Mouse (Mus musculus): Measurements from ENCODE around the gene Cand2. TPM values are rescaled to one million over a fixed set of nuclear protein-coding genes. Genes with fewer than 3 reads are reported as not detected.
"Not testable (repeated sequence)": the region's sequence is repeated elsewhere in the genome, so short reads cannot be mapped to it uniquely, and the experiment has no call there.

Cand2 gene
- total RNA-seq, 2 experiments from 2014 or later, result 73.0 to 87.4 TPM

- intact Hi-C loops (cut with DNase I), result no loop called here
- no peak for DNase-seq
Observed at GRCm38 (mm10) chr6:115818129-115818528, 43.8 kb downstream of the Cand2 start.

DNA sequence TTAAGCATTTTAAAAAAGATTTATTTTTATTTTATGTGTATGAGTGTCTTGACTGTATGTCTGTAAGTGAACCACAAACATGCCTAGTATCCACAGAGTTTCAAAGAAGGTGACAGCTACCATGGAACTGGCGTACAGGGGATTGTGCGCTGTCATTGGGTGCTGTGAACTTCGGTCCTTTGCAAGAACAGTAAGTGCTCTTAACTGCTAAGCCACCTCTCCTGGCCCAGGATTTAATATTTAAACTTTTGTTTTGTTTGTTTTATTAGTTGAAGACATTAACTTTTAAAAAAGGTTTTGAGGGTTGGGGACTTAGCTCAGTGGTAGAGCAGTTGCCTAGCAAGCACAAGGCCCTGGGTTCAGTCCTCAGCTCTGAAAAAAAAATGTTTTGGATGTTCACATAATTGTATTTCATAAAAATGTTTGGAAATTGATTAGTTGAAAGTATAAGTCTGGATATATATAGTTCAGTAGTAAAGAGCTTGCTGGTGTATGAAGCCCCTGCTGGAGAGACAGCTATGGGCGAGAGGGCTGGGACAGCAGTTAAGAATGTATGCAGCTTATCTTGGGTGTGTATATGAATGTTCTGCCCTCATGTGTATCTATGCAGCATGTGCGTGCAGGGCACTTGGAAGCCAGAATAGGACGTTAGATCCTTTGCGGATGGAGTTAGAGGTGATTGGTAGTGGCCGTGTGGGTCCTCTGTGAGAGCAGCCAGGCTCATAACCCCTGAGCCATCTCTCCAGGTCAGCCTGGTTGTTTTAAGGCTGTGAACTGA is 47.1 kb downstream of the Cand2 start:
- DNase-seq, result no peak

GRCm38 (mm10) chr6:115823850-115824464 is 49.6 kb downstream of the Cand2 start:
- DNase-seq, result peak; percentile 63 to 71

More for the DNA sequence above, 47.1 kb downstream of the Cand2 start:
- intact Hi-C loops (cut with DNase I), result no loop called here

DNA sequence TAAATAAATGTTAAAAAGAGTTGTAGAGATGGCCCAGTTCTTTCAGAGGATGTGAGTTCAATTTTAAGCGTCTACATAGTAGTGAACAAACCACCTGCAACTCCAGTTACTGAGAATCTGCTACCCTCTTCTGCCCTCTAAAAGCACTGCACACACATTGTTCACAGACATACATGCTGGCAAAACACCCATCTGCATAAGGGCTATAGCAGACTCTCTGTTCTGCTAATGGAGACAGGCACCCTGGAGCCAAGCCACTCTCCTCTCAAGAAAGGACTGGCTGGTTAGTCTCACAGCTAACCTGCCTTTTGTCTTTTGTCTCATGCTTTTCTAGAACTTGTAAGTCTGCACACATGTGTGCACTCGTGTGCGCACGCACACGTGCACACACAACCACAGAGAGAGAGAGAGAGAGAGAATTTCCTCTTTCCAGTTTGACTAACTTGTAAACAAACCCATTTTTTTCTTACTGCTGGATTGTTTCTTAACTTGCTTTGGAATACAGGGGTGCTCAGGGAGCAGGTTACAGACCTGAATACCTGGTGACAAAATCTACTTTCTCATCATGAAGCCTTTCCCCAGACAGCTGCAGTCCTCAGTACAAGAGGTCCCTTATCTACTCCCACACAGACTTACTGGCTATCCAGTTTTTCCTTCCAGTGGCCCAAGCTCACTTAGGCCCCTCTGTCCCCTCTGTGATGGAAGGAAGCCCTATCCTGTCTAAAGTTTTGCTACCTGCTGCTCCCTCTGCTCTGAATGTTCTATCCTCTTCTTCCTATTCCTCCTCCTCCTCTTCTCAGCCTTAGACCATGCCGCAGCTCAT is 56.7 kb downstream of the Cand2 start:
- intact Hi-C loops (cut with DNase I), result no loop called here

More at GRCm38 (mm10) chr6:115823850-115824464, 49.6 kb downstream of the Cand2 start:
- intact Hi-C loops (cut with DNase I), result not testable (repeated sequence)

DNA sequence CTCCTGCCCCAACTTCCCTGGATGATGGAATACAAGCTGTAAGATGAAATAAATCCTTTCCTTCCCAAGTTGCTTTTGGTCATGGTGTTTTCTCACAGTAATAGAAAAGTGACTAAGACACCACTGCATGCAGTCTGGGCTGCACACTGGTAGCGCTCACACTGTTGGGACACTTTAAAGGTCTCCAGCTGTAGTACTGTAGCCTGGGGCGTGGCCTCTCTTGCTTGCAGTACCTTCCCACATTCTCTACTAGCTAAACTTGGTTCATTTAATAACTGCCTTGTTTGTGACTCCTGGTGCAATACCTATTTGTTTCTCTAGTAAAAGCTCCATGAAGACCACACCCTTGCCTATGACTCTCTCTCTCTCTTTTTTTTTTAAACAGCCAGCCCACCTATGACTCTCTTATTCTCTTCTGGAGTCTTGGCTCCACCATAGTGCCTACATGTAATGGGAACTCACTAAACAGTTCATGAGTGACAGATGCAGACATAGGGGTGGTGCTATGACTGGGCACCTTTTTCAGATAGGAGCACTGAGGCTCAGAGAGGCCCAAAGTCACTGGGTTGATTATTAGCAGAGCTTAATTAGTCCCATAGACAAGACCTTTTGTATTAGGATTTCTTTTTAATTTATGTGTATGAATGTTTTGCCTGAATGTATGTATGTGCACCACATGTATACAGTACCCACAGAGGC is 58.0 kb downstream of the Cand2 start:
- no peak for DNase-seq
- intact Hi-C loops (cut with DNase I), result no loop called here

More for the DNA sequence above, 56.7 kb downstream of the Cand2 start:
- DNase-seq, result no peak

GRCm38 (mm10) chr6:115833861-115834260 is 59.5 kb downstream of the Cand2 start:
- intact Hi-C loops (cut with DNase I), result no loop called here

GRCm38 (mm10) chr6:115838161-115838597 is 63.8 kb downstream of the Cand2 start, which contains the start of gene Efcab12:
Gene Efcab12 (minus strand): TSS chr6:115838412.
- peak; percentile 63 to 78 for DNase-seq
- intact Hi-C loops (cut with DNase I), result no loop called here

More at GRCm38 (mm10) chr6:115833861-115834260, 59.5 kb downstream of the Cand2 start:
- no peak for DNase-seq

DNA sequence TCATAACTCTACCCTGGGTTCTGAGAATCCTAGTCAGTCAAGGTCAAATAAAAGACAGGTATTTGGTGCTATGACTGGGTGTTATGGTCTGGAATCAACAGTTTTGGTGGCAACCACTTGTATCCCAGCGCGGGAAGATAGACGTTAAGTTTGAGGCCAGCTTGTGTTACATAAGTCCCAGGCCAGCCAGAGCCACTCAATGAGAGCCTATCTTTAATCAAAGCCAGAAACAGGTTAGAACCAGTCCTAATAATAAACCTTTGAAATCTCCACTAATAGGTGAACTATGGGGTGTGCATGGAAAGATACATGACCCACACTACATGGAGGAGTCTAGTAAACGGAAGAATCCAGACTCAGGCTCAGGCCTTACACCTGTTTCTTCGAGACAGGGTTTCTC is 64.4 kb downstream of the Cand2 start:
- no peak for DNase-seq
- intact Hi-C loops (cut with DNase I), result no loop called here

DNA sequence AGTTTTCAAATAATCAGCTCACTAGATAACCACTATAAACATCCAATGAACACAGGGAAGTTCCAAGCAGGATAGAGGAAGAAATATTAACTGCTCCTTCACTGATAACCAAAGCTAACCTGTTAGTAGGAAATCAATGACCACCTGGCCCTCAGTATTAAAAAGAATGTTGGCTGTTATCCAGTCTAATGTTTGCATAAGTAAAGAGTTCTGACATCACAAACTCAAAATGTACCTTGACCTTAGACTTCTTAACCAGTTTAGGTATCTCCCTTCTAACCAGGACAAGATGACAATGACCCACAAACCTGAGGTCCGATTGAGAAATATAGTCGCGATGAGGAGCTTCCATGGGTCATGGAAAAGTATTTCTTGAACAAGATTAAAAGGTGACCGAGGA is 70.7 kb downstream of the Cand2 start:
- intact Hi-C loops (cut with DNase I), result loop anchor here (5.0 kb wide), 1 partner anchor 292 kb away; no protein-coding TSS in a partner anchor
- DNase-seq, result no peak

GRCm38 (mm10) chr6:115846640-115847411 is 72.5 kb downstream of the Cand2 start:
- intact Hi-C loops (cut with DNase I), result loop anchor here (2.0 to 5.0 kb wide), 2 partner anchors 162 to 290 kb away; no protein-coding TSS in a partner anchor
- DNase-seq, result peak; percentile 56 to 81

DNA sequence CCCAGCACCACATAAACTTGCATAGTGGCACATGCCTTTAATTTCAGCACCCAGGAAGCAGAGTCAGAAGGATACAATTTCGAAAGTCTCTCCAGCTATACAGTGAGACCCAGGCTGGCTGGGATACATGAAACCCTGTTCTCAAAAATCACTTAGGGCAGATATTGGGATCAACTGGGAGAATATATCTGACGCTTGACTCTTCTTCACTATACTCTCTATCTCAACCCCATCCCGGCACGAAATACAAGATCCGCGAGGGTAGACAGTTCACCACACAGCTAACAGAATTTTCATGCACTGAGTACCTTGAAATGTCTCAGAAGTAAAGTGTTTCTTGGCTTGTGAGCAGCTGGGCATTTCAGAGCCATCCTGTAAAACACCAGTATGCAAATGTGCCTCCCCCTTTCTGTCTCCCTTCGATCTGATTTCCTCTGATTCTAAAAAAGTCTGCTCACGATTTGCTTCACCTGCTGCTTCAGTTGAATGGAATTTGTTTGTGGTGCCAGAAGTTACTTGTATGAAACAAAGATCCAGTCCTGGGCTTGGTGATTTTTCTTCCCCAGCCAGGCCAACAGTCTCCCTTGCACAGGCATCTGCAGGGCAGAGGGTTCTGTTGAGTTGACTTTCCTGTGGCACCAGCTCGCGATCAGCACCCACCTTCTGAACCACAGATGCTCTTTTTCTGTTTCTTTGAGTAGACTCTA is 74.4 kb downstream of the Cand2 start:
- DNase-seq, result no peak
- intact Hi-C loops (cut with DNase I), result loop anchor here (5.0 kb wide), 1 partner anchor 289 kb away; no protein-coding TSS in a partner anchor

DNA sequence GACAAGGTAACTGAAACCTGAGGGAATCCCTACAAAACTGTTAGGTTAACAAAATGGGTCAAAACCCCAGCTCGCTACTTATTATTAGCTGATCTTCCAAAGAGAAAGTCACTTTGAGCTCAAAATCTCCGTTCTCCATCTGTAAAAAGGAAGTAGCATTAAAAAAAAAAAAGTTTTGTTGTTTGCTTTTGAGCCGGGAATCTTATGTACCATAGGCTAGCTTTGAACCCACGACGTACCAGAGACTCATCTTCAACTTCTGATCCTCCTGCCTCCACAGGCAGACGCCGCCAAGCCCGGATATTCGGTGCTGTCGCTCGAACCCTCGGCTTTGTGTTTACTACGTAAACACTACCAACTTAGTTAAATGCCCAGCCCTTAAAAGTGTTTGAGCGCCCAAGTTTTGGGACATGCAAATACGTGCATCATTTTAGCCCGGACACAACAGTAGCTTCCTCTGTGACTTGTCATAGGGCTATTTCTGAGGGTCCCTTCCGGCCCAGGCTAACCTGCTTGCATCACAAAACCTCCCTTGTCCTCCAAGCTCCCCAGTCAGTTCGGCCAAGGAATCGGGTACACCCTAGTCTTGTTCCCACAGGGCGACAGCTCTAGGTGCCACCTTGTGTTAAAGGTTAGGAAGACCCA is 78.2 kb downstream of the Cand2 start:
- no peak for DNase-seq
- intact Hi-C loops (cut with DNase I), result loop anchor here (5.0 kb wide), 3 partner anchors 105 to 355 kb away; partner anchors contain the start of gene Washc2

DNA sequence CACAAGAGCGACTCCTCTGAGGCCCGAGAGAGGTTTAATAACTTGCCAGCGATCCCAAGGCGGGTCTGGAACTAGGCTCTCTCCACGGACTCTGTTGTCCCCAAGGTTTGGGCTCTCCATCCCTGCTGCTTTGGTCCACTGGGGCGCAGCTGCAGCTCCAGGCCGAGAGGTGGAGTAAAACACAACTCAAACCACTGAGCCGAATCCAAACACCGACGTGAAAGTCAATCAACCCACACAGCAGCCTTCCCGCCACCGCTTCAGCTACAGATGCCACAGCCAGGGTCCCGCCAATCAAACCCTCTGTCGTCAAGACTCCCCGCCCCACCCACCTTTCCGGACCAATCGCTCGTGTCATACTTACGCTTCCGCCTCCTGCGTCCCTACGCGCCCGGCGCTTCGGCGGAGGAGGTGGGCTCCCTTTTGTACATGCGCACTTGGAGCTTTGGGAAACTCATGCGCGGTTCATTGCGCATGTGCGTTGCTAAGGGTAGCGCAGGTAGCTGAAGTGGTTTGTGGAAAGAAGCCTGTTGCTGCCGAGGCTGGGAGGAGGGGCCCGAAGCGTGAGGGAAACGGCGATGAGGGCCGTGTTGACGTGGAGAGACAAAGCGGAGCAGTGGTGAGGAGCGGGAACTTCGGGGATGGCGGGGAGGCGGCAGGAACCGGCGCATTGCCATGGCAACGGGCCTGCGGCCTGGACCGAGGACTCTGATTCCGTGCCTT is 78.9 kb downstream of the Cand2 start, which contains the start of the genes Mbd4 and Ift122:
Gene Mbd4 (minus strand): TSS at position 281 of the 723 bp plus-strand sequence.
Gene Ift122 (plus strand): TSS at position 380 of the 723 bp plus-strand sequence.
- DNase-seq, result peak; percentile 99
- intact Hi-C loops (cut with DNase I), result loop anchor here (5.0 kb wide), 3 partner anchors 104 to 354 kb away; partner anchors contain the start of gene Washc2

DNA sequence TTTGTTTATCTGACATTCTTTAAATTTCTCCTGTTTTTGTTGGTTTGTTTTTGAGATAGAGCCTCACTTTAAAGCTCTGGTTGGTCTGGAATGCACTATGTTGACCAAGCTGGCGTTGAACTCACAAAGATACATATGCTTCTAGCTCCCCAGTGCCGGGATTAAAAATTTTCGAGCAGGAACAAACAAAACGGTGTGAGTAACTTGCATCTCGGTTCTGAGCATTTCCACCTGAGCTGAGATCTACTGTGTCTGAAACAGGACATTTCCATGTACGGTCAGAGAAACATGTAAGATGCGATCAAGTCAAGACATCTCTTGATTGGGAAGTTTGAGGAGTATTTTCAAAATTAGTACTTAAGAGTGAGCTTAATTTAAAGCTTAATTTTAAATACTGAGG is 79.6 kb downstream of the Cand2 start:
- no peak for DNase-seq
- intact Hi-C loops (cut with DNase I), result loop anchor here (5.0 kb wide), 3 partner anchors 103 to 353 kb away; partner anchors contain the start of gene Washc2

DNA sequence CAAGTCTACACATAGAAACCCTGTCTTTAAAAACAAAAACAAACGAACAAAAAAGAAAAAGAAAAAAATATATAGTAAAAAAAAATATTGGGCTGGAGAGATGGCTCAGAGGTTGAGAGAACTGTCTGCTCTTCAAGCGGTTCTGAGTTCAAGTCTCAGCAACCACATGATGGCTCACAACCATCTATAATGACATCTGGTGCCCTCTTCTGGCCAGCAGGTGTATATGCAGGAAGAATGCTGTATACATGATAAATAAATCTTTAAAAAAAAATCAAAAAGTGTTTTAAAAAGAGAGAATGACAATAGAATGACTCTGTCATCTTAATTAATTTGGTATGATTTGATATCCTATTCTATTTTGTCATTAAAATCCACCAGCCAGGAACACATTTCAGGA is 80.1 kb downstream of the Cand2 start:
- intact Hi-C loops (cut with DNase I), result loop anchor here (5.0 kb wide), 3 partner anchors 103 to 353 kb away; partner anchors contain the start of gene Washc2
- DNase-seq, result no peak
